Mouse (Mus musculus) heart, postnatal 0 days (tissue): ENCODE results near the gene Scrn2.

Experiments used
- CTCF ChIP-seq: IDR thresholded peaks from 2 replicates; pipeline ENCODE4 v1.5.1; 2016; ENCODE audit warnings: antibody characterized with exemption, control low read depth, low read depth
- EP300 ChIP-seq: IDR thresholded peaks from 2 replicates; pipeline ENCODE4 v1.6.1; 2016; ENCODE audit warnings: antibody characterized with exemption, low read depth

GRCm38 (mm10) chr11:96982355-96982754, 47.4 kb upstream of the Scrn2 start:
- peak; percentile 90 for TF ChIP-seq CTCF
- no peak for TF ChIP-seq EP300
